Comparison of ENCODE assay signal across 21 mouse cellular contexts in genomic region chr5:115669974-115670373, GRCm38 (mm10). TPM values are rescaled to one million over a fixed set of nuclear protein-coding genes. Genes with fewer than 3 reads are reported as not detected.
A peak's percentile ranks its signal among the peaks of the same experiment; 100 is the strongest.
DNase-seq lines count a peak whose midpoint lies in the region; ATAC-seq and TF ChIP-seq lines count a peak whose summit lies in the region.
"Had no signal": no experiment of that assay in that cellular context is flagged by ENCODE, and none has a peak within 500 bp of the region (broad histone marks: within the 10 kb centered on the region; RNA-seq: fewer than 3 reads in every experiment).

No protein-coding gene starts in this region.

- H3K27ac ChIP-seq in intestine, embryonic 15.5 days: no peak overlapping the region
- no peak overlapping the region for H3K27ac ChIP-seq in intestine, postnatal 0 days (ENCODE audit: low read depth, low read length)
- H3K27ac ChIP-seq in intestine, embryonic 16.5 days (ENCODE audit: low read length): no peak overlapping the region
- peak overlapping the region; percentile 40 for H3K27ac ChIP-seq in stomach, postnatal 0 days (replicated peaks)
- H3K27ac ChIP-seq: forebrain, embryonic 10.5 days; forebrain, embryonic 13.5 days; gastrocnemius, adult 2 months; heart, embryonic 13.5 days; hindbrain, embryonic 15.5 days had no signal

- H3K9me3 ChIP-seq in intestine, embryonic 15.5 days: no peaks in the 10 kb centered on the region
- no peaks in the 10 kb centered on the region for H3K9me3 ChIP-seq in intestine, postnatal 0 days (ENCODE audit: control insufficient read depth)
- no peaks in the 10 kb centered on the region for H3K9me3 ChIP-seq in intestine, embryonic 16.5 days (ENCODE audit: control insufficient read depth, low read length)
- H3K9me3 ChIP-seq in stomach, postnatal 0 days (ENCODE audit: control insufficient read depth, low read length): no peaks in the 10 kb centered on the region
- H3K9me3 ChIP-seq: forebrain, embryonic 10.5 days; forebrain, embryonic 13.5 days; hindbrain, embryonic 15.5 days had no signal

- TF ChIP-seq CTCF in intestine, postnatal 0 days (IDR thresholded peaks at IDR 0.05; ENCODE audit: low read depth): no peak
- no peak for TF ChIP-seq CTCF in stomach, postnatal 0 days (IDR thresholded peaks at IDR 0.05; ENCODE audit: low read depth)

- WGBS in intestine, embryonic 15.5 days: 83% methylated on average over 11 of the region's 11 CpGs
- WGBS in intestine, postnatal 0 days: 71% methylated on average over 11 of the region's 11 CpGs
- 80% methylated on average over 11 of the region's 11 CpGs for WGBS in intestine, embryonic 16.5 days
- WGBS in stomach, postnatal 0 days: 82% methylated on average over 11 of the region's 11 CpGs

- no peak overlapping the region for H3K9ac ChIP-seq in intestine, embryonic 15.5 days
- no peak overlapping the region for H3K9ac ChIP-seq in intestine, postnatal 0 days (ENCODE audit: low read depth, low read length)
- no peak overlapping the region for H3K9ac ChIP-seq in intestine, embryonic 16.5 days (ENCODE audit: low read depth, low read length)
- H3K9ac ChIP-seq in stomach, postnatal 0 days (ENCODE audit: low read length): no peak overlapping the region
- H3K9ac ChIP-seq: forebrain, embryonic 13.5 days; heart, embryonic 13.5 days; hindbrain, embryonic 15.5 days had no signal

- peak; percentile 76 for DNase-seq in heart, adult 11 months
- no peak for DNase-seq in heart, postnatal 14 days
- DNase-seq in stomach, postnatal 0 days (ENCODE audit: low spot score): no peak
- no peak for DNase-seq in gastrocnemius, adult 18-20 months (ENCODE audit: low spot score)
- DNase-seq: adrenal gland, postnatal 10 days; adrenal gland, postnatal 36 days; cerebellum, adult 18-20 months; cerebellum, adult 9-10 months; cerebellum, postnatal 14 days; gastrocnemius, adult 2 months; gastrocnemius, postnatal 14 days; heart, adult 18-20 months had no signal

- intact Hi-C loops in heart, postnatal 14 days (cut with DNase I): no loop called here

- no peaks in the 10 kb centered on the region for H3K27me3 ChIP-seq in intestine, embryonic 15.5 days (replicated peaks)
- H3K27me3 ChIP-seq in intestine, postnatal 0 days (replicated peaks; ENCODE audit: control insufficient read depth, insufficient read depth, low read length): no peaks in the 10 kb centered on the region
- H3K27me3 ChIP-seq in intestine, embryonic 16.5 days (replicated peaks; ENCODE audit: control insufficient read depth, insufficient read depth, low read length): no peaks in the 10 kb centered on the region
- H3K27me3 ChIP-seq in stomach, postnatal 0 days (ENCODE audit: control insufficient read depth, insufficient read depth, low read length): no peaks in the 10 kb centered on the region
- H3K27me3 ChIP-seq: forebrain, embryonic 13.5 days; hindbrain, embryonic 15.5 days; Patski had no signal

- TF ChIP-seq EP300 in stomach, postnatal 0 days (optimal IDR thresholded peaks at IDR 0.05): no peak

- H3K4me2 ChIP-seq in intestine, embryonic 15.5 days (replicated peaks): no peak overlapping the region
- no peak overlapping the region for H3K4me2 ChIP-seq in intestine, postnatal 0 days (replicated peaks; ENCODE audit: low read depth)
- no peak overlapping the region for H3K4me2 ChIP-seq in intestine, embryonic 16.5 days (ENCODE audit: low read depth, low read length)
- H3K4me2 ChIP-seq in stomach, postnatal 0 days (replicated peaks; ENCODE audit: low read depth): no peak overlapping the region
- H3K4me2 ChIP-seq: forebrain, embryonic 13.5 days; heart, embryonic 13.5 days; hindbrain, embryonic 15.5 days had no signal

- no peaks in the 10 kb centered on the region for H3K4me1 ChIP-seq in intestine, embryonic 15.5 days (replicated peaks)
- no peaks in the 10 kb centered on the region for H3K4me1 ChIP-seq in intestine, postnatal 0 days (replicated peaks; ENCODE audit: control insufficient read depth, insufficient read depth, low read length)
- peaks cover 8% of the 10 kb centered on the region; the same call in 1 of the 2 replicates for H3K4me1 ChIP-seq in intestine, embryonic 16.5 days (ENCODE audit: control insufficient read depth, insufficient read depth, low read length)
- H3K4me1 ChIP-seq in stomach, postnatal 0 days (replicated peaks; ENCODE audit: control insufficient read depth, insufficient read depth): no peaks in the 10 kb centered on the region

- H3K36me3 ChIP-seq in intestine, embryonic 15.5 days: no peaks in the 10 kb centered on the region
- no peaks in the 10 kb centered on the region for H3K36me3 ChIP-seq in intestine, postnatal 0 days (ENCODE audit: control insufficient read depth, insufficient read depth)
- H3K36me3 ChIP-seq in intestine, embryonic 16.5 days (ENCODE audit: control insufficient read depth, insufficient read depth, low read length): no peaks in the 10 kb centered on the region
- no peaks in the 10 kb centered on the region for H3K36me3 ChIP-seq in stomach, postnatal 0 days (ENCODE audit: control insufficient read depth, insufficient read depth, low read length)
- H3K36me3 ChIP-seq: forebrain, embryonic 10.5 days; heart, embryonic 13.5 days had no signal

- peak; percentile 51 for ATAC-seq in intestine, embryonic 15.5 days
- ATAC-seq in intestine, postnatal 0 days: no peak
- peak; percentile 43; the same call in 1 of the 2 replicates for ATAC-seq in intestine, embryonic 16.5 days
- ATAC-seq in stomach, postnatal 0 days (ENCODE audit: low FRiP score, low TSS enrichment): 0 out of 2 replicates have a peak, but pooled peaks have one; percentile 11
- ATAC-seq: forebrain, embryonic 13.5 days; forebrain, embryonic 16.5 days; Patski had no signal

- no peak overlapping the region for H3K4me3 ChIP-seq in intestine, embryonic 15.5 days (replicated peaks)
- no peak overlapping the region for H3K4me3 ChIP-seq in intestine, postnatal 0 days (ENCODE audit: low read depth, low read length)
- no peak overlapping the region for H3K4me3 ChIP-seq in intestine, embryonic 16.5 days (ENCODE audit: low read length)
- no peak overlapping the region for H3K4me3 ChIP-seq in stomach, postnatal 0 days (ENCODE audit: low read depth, low read length)
- H3K4me3 ChIP-seq: forebrain, embryonic 10.5 days; forebrain, embryonic 13.5 days; gastrocnemius, adult 2 months; heart, embryonic 13.5 days; hindbrain, embryonic 15.5 days had no signal

RNA-seq across cellular contexts. Expression of gene Rab35, which starts 38.3 kb away (rescaled TPM):
- 10 to 100 TPM; 41.5 to 41.8 TPM for total RNA-seq in heart, postnatal 14 days (2021)
- polyA plus RNA-seq in intestine, embryonic 15.5 days (2015; fragmentation: Nextera tagmentation; extraction: Ambion mirVana): 16.3 and 16.5 TPM in 2 replicates
- polyA plus RNA-seq in intestine, postnatal 0 days (2015; fragmentation: Nextera tagmentation; extraction: Ambion mirVana): 16.7 and 17.3 TPM in 2 replicates
- 4.4 and 5.1 TPM in 2 replicates for polyA plus RNA-seq in intestine, embryonic 16.5 days (2015; fragmentation: Nextera tagmentation; extraction: Ambion mirVana)
- 20.0 and 20.3 TPM in 2 replicates for polyA plus RNA-seq in stomach, postnatal 0 days (2015; fragmentation: Nextera tagmentation; extraction: Ambion mirVana)
- 10 to 100 TPM; 37.3 to 43.7 TPM for total RNA-seq in gastrocnemius, adult 18-20 months (2021)
